Mouse (Mus musculus): ENCODE results near the gene Tyw1.

DNA sequence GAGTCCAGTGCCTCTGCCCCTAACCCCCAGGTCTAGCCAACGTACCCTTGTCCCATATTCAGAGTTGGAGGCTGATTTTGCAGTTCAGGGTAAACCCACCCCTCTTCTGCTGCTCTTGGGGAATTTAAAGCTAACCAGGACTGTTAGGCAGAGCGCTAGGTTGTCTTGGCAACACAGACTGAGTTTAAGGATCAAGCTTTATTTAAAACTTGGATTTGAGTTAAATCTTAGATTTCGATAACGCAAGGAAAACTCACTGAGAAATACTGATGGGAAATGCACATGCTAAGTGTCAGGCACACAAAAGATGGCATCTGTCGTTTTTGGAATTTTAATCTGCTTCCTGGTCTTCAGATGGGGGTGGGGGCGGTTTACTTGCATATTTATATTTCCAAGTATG is 39.2 kb downstream of the Tyw1 start:
- TF ChIP-seq FLI1 (IDR thresholded peaks at IDR 0.05; ENCODE audit: low read length) (no peak), GATA1 (IDR thresholded peaks at IDR 0.05; ENCODE audit: borderline replicate concordance, low read length) (no peak)
